Mouse (Mus musculus): ENCODE data around the gene Cyb5r3.
"Not testable (repeated sequence)": the region's sequence is repeated elsewhere in the genome, so short reads cannot be mapped to it uniquely, and the experiment has no call there.

Gene Cyb5r3

DNA sequence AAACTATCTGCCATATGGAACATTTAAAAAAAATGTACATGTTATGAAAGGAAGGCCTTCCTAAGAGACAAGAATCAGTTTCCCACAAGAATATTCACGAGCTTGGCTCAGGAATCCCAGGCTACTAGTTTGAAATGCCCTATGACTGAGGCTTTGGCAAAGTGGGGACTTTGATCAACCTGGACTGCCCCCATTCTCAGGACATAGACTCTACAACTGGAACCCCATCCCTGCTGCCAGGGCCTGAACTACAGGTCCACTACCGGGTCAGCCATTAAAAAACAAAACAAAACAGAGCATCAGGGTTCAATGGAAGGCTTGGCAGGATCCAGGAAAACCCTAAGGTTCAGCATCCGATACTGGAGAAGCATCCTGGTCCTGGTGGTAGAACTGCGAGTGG lies 21.7 kb downstream of the Cyb5r3 start:
- DNase-seq (ENCODE audit: low spot score in 2 of 2) = no peak

DNA sequence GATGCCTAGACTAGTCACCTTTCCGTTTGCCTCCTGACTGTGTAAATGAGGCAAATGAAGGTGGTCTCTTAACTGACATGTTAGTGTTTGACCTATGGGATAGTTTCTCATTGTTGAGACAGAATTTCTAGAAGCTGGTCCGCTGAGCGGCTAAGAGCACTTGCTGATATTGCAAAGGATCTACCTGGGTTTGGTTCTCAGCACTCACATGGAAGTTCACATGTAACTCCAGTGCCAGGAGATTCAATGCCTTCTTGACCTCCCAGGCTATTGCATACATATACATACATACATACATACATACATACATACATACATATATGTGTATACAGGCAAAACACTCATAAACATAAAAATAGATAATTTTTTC lies 22.3 kb downstream of the Cyb5r3 start:
- DNase-seq (ENCODE audit: low spot score in 2 of 2) = no peak

DNA sequence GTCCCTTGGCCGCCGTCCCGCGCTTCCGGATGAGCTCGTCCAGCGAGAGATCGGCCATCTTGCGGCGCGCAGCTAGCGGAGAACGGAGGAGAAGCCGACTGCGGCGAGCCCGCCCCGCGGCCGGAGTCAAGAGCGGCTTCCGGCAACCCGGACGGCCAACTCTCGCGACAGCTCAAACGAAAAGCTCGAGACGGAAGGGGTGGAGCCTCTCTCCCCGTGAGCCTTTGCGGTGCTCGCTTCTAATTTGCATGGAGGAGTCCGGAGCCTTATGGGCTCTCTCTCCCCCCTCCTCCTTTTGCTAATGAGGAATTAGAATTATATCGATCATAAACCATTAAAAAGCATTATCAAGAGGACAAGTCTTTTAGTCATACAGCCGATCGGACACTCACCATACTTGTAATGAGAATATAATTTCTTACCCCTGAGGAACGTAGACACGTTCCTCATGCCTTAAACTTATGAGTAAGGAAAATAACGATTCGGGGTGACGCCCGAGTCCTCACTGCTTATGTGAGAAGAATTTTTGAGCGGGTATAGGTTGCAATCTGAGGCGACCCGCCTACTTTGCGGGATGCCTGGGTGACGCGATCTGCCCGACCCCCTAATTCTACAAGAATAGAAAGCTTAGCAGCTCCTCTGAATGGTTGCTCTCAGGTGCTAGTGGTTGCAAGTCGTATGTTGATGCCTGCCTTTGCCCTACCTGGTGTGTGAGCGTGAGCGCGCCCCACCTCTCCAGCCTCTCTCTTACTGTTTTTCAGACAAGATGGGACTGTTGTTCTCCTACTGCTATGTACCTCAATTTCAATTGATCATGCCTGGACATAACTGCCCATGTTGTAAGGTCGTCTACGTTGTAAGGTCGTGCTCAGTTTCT lies 23.0 kb downstream of the Cyb5r3 start, which contains the start of gene Poldip3:
Poldip3 (minus strand) TSS at position 189 of the 877 bp plus-strand sequence.
- peak; percentile 98 to 99 for DNase-seq (ENCODE audit: low spot score in 2 of 2)

DNA sequence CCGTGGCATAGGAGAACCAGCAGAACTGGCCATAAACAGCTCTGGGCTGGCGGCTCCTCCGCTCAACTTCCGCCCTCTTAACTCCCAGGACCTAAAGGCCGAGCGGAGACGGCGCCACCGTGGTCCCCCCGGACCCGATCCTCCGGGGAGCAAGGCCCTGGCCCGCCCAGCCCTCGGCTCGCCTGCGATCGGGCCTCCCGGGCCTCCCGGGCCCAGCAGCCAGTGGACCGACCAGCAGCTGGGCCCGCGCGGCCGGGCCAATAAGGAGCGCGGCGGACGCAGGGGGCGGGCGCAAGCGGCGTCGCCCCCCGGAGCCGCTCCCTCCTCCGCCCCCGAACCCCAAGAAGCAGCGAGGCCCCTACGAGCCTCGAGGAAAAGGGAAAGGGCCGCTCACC lies 23.6 kb downstream of the Cyb5r3 start:
- DNase-seq (ENCODE audit: low spot score in 2 of 2) = no peak

DNA sequence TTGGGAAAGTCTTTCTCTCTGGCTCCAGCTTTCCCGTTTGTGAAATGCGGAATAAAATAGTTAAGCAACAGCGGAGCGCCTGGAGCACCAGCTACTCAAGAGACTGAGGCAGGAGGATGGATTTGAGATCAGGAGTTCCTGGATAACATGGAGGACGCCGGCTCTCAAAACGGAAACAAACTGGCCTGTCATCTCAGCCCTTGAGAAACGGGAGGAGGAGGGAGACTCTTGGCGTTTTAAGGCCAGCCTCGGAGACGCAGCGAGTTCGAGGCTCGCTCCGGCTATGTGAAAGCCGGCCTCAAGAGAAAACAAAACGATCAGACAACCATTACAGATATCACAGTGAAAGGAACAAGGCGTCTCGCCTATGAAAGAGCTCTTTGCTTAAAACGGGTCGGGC lies 24.0 kb downstream of the Cyb5r3 start:
- no peak for DNase-seq (ENCODE audit: low spot score in 2 of 2)

DNA sequence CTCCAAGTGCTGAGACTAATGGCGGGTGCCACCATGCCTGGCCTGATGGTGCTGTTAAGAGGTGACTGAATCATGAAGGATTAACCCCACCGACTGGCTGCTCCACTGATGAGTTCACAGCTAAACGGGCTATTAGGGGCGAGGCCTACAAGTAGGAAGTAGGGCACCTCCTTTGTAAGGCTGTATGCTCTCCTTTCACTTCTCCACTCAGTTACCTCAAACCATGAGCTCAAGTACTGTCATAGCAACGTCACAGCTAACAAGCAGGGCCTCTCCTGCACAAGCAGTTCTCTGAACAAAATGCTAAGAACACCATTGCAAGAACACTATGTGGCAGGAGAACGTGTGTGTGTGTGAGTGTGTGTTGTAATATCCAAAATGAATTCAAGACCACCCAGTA lies 26.9 kb downstream of the Cyb5r3 start:
- no peak for DNase-seq (ENCODE audit: low spot score in 2 of 2)

DNA sequence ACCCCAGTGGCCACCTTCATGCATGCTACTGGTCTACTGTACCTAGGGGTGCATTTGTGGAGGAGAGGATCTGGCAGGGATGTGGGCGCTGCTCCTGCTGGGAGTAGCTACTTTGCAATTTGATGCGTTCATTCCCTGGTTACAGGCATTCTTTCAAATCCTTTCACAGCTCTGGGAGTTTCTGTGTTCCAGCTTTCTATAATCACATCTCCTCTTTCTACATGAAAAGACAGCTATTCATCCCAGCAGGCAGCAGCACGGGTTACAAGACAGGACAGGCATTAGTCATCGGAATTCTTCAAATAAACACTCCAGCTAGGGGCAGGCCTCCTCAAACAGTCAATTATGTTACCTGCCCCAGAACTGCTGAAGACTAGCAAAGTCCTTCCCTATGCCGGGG lies 29.5 kb downstream of the Cyb5r3 start:
- DNase-seq (ENCODE audit: low spot score in 2 of 2) = no peak

DNA sequence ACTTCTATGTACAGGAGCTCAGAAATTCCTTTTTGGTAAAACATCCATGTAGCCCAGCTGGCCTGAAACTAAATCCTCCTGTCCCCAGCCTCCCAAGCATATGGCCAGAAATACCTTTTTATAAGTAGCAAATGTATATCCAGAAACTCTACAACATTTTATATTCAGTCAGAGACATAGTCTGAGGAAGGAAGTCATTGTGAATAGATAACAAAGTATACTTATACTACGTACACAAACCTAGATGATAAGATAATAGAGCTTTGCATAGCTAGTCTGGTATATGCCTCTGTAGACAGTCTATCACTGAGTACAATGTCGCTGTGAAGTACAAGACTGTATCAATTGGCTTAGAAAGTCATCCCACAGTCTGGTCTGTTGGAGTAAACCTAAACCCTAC lies 36.7 kb downstream of the Cyb5r3 start:
- no peak for DNase-seq (ENCODE audit: low spot score in 2 of 2)

DNA sequence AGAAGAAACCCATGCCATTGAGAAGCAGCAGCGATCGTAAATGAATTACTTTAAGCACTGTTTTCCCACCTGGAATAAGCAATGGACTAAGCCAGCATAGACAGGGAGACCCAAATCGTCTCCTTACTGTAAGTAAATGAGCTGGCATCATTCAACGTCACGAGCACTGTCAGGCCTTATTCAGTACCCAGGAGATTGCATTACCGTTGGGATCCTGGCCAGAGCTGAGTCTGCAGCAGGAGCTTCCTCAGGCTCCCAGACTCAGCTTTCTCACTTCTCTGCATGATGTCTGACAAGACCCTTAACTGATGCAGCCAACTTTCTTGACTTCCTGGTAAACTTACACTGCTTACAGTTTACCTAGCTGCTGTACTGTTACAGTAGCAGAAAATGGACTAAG lies 37.7 kb downstream of the Cyb5r3 start:
- DNase-seq (ENCODE audit: low spot score in 2 of 2) = no peak

DNA sequence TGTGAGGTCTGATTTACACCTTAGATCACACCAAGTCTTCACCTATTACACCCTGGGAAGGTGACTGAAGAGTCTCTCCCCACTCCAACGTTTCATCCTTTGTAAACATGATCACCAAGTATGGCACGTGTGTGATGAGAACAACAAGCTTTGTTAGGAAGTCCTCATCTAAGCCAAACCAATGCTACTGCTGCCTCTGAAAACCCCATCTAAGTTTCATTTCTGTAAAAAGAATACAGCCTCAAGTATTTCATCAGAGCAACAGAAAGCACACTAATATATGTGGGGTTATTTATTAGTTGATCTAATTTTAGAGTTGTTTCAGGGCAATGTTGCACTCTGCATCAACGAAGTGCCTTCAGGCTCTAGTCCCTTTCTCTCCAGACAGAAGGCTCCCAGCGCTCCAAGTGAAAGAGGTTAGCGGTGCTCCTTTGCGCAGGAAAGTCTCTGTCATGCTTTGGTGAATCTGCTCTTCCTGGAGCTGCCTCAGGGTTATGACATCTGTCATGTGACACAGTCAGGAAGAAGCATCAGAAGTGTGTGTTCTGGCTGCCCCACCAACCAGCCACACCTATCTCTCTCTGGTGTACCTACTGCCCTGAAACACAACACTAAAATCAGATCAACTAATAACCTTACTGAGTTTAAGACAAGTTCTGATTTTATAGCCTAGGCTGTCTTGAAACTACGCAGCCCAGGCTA lies 42.7 kb downstream of the Cyb5r3 start:
- no peak for DNase-seq (ENCODE audit: low spot score in 2 of 2)

DNA sequence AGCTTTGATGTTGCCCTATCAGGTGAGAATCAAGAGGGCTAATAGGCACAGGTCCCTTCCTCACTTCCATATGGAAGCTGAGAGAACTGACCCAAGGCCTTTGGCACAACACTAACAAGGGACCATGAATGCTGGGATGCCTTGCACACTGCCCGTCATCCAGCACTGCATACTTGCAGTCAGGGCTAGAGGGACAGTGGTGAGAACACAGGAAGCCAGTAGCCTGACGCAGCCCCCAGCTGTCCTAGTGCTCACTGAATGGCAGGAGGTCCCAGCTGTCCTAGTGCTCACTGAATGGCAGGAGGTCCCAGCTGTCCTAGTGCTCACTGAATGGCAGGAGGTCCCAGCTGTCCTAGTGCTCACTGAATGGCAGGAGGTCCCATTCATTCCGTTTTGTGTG lies 45.4 kb downstream of the Cyb5r3 start:
- DNase-seq (ENCODE audit: low spot score in 2 of 2) = not testable (repeated sequence)

DNA sequence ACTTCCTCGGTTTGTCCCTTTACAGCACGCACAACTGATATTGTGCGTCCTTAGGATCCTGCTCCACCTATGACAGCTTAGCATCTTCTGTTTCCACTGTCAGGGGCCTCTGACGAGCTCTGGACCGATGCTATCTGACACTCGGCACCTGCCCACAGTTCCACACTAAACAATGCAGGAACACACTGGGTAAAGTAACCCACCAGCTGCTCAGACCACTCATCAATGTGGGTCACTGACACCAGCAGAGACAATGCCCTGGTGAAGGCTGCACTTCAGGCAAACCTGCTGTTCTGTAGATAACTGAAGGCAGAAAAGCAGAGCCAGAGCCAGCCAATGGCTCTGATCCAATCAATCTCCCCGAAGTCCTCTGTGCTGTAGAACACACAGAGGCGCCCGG lies 45.8 kb downstream of the Cyb5r3 start:
- DNase-seq (ENCODE audit: low spot score in 2 of 2) = no peak

DNA sequence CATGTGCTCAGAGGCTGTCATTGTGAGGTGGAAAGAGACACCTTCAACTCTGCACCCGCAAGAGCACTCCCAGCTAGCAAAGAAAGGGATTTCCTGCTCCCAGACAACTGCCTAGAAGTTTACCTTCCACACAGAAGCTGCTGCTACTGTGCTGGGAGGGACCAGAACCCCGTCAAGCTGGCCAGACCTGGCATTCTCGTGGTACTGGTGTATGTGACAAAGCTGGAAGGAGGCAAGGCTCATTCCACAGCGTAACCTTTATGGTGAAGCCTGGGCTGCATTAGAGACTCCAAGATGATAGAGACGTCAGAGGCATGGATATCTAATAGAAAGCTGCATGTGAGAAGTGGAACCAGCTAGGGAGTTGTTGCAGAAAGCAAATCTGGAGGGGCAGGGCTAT lies 47.8 kb downstream of the Cyb5r3 start:
- no peak for DNase-seq (ENCODE audit: low spot score in 2 of 2)

DNA sequence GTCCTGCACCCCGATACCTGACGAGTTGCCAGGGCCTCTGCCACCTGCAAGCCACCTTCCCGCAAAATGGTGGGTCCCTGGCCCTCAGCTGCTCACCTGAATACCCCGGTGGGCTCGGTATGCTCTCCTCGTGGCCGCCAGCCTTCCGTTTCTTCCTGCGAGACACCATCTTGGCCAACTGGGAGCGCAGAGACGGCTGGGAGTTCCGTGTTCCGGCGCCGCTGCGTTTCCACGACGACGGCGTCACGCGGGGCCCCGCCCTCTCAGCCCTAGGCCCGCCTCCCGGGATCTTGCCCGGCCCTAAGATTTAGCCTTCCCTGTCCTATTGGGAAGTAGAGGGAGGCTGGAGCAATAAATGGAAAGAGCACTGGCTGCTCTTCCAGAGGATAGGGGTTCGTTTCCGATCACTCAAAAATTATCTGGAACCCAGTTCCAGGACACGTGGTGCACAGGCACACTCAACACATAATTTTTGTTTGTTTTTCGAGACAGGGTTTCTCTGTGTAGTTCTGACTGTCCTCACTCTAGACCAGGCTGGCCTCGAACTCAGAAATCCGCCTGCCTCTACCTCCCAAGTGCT lies 49.7 kb downstream of the Cyb5r3 start, which contains the start of gene Rrp7a:
Rrp7a (minus strand) TSS at position 236 of the 580 bp plus-strand sequence.
- DNase-seq (ENCODE audit: low spot score in 2 of 2) = peak; percentile 80 to 90

DNA sequence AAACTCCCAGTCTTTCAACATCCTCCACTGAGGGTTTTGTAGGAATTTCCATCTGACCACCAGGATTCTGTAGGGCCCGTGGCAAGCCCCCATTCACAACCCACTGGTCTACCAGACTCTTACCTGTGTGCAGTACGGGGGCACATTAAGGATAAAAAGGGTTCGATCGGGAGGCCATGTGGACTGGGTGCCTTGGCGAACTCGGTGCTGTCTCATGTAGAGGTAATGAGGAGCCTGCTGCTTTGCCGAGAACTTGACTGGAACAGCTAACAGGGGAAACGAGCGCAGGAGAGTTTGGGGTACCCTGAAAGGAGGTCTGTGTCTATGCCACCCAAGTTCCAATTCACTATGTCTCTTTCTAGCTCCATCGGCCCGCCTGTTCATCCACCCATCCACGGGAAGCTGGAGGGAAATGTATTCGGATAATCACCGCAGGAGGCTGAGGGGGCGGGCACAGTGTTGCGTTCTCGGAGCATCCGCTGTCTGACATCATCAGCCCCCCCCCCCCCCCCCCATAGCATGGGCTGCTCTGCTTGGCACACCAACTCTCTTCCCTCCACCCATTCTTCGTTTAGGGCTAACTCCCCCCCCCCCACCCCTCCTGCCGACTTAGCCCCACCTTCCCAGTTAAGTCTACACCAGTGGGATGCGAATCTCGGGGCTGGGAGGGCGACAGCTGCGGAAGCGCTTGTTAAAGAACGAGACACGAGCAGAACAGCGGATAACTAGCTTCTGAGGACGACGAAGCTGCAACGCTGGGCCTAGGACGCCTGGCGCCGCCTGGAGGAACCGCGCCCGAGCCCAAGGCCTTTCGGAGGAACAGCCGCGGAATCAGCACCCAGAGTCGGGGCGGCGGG lies 50.5 kb downstream of the Cyb5r3 start:
- DNase-seq (ENCODE audit: low spot score in 2 of 2) = peak in 1 of 2 experiments; percentile 58

DNA sequence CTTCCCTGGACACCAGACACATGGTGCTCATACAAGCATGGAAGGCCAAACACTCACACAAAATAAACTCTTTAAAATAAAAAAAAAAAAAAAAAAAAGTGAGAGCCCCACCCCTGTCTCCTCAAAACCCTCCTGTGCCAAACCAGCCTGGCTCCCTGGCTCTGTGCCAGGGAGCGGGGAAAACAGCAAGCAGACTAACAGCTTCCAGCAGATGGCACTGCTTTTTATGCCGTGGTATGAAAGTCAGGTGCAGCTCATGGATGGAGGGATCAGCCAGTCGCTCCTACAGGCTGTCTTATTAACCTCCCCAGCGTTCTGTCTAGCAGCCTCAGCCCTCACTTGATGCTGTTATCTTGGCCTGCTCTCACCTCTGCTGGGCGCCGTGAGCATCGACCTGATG lies 54.0 kb downstream of the Cyb5r3 start:
- DNase-seq (ENCODE audit: low spot score in 2 of 2) = peak in 1 of 2 experiments; percentile 45

DNA sequence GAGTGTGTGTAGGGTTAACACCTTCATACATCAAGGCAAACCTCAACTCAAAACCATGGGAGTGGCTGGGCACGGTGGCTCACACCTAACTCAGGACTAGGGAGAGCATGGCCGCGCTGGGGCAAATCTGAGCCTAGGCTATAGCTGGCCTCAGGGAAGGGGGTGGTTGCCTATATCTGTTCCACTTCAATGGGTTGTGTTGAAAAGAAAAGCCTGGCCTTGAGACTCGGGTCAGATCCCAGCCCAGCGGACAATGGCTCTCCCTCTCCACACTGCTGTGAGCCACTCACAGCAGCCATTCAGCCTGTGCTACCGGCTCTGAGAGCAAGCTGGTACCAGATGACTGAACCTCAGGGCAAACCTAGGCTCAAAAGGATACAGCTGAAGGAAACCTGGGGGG lies 57.3 kb downstream of the Cyb5r3 start:
- DNase-seq (ENCODE audit: low spot score in 2 of 2) = no peak

DNA sequence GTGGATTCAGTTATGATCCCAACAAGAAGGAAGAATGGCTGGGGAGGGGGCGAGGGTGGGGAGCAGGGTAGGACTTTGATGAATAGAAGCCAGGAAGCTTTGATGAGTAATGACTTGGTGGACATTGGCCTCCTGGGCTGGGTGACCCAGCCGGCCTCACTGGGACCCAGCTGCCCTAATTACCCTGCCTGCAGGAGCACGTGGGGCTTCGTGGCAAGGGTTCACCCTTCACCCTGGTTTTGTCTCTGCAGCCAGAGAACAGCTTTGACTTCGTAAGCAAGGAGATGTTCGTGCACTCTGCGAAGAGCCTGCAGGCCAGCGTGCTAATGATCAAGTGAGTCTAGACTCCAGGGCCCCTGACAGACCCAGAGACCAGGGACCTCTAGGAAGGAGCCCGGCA lies 58.3 kb downstream of the Cyb5r3 start:
- no peak for DNase-seq (ENCODE audit: low spot score in 2 of 2)

DNA sequence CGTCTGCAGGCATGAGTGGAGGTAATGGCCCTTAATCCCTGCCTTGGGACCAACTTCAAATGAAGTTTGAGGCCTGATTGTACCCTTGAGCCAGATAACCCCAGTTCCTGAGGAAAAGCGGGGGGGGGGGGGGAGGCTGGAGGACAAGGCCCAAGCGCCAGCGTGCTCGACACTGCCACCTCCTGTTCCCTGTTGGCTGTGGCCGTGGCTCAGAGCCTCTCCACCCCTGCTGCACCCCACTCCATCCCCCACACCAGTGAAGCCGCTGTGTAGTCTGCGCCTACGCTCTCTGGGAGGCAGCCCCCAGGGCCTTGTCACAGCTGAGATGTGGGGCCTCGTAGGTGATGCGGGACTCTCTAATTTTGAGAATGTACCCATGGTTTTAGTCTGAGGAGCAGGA lies 59.5 kb downstream of the Cyb5r3 start:
- DNase-seq (ENCODE audit: low spot score in 2 of 2) = peak; percentile 30 to 76

DNA sequence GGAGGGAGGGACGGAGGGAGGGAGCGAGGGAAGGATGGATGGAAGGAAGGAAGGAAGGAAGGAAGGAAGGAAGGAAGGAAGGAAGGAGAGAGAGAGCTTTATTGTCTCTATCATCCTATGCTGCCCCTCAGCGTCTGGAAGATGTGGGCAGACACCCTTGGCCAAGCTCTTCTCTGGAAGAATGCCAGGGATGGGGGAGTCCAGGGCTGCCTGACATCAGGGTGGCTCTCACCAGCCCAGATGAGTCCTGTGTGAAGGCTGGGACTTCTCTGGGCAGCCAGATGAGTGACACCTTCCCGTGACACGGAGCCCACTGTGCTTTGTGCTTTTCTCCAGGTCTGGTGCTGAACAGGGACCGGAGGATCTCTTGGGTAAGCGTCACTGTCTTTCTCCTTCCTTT lies 60.5 kb downstream of the Cyb5r3 start:
- DNase-seq (ENCODE audit: low spot score in 2 of 2) = no peak

DNA sequence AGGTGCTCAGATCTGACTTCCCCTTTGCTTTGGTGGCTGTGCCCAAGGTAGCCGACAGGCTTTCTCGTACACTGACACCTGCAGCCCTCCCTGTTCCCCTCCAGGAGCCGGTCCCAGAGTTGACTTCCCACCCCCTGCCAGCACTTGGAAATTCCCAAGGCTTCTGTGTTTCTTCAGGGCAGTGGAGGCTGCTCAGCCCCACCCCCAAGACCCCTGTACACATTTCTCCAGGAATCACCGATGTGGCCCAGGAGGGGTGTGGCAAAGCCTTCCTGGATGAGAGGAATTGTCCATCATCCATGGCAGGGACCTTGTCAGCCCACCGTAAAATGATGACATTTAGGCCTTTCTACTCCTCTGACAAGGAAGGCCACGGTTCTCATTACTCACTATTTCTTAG lies 61.1 kb downstream of the Cyb5r3 start:
- no peak for DNase-seq (ENCODE audit: low spot score in 2 of 2)

DNA sequence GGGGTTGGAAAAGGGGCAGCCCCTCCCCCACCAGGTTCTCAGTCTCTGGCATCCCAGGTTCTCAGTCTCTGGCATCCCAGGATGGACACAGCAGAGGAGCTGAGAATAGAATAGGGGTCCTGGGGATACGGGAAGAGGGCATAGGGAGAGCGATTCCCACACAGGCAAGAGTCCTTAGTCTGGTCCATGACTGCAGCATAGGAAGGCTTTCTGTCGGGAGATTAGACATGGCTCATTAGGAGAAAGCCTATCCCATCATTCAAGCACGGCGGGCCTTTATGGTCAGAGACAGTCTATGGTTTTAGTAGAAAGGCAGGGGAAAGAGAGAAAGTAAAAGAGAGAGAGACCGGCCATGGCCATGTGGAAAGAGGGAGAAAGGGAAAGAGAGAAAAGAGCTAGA lies 64.6 kb downstream of the Cyb5r3 start:
- no peak for DNase-seq (ENCODE audit: low spot score in 2 of 2)

Measured in spleen, postnatal 10 days (tissue).